Mouse (Mus musculus) ovary, adult 10 weeks (tissue): ENCODE measurements around the gene Olfr1140. TPM values are rescaled to one million over a fixed set of nuclear protein-coding genes. Genes with fewer than 3 reads are reported as not detected.

ENCODE experiments used
- polyA plus RNA-seq: library from polyadenylated mRNA; stranded (reverse); fragments of 350-450 nt; fragmentation: Illumina TruSeq; extraction: RNeasy Lipid Tissue Mini Kit (QIAGEN cat#74804); gene quantifications from one replicate; pipeline ENCODE4 v1.2.3, GENCODE M21; 2014

The Olfr1140 gene
- not detected for polyA plus RNA-seq

DNA sequence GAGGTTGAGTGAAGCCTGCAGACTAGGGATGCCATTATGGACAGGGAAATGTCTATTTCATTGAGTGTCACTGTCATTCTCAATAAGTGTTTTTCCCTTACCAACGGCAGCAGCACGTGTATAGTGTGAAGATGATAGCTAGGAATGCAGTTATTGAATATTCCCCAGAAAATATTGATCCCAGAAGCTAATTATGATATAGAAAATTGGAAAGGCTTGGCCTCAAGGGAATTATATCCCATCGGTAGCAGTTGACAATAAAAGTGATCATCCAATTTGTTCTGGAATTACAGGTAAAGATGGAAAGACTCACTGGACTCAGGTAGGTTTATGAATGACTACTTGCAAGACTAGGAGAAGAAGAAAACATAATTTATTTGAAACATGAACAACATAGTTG, at the start of gene Olfr1140:
TSS of gene Olfr1140 (plus strand) at position 301 of the 400 bp plus-strand sequence.

GRCm38 (mm10) chr2:87693847-87694246, 49.7 kb upstream of the Olfr1140 start, which contains the start of gene Olfr1136:
Gene Olfr1136, minus strand, starts transcription at chr2:87693947.

DNA sequence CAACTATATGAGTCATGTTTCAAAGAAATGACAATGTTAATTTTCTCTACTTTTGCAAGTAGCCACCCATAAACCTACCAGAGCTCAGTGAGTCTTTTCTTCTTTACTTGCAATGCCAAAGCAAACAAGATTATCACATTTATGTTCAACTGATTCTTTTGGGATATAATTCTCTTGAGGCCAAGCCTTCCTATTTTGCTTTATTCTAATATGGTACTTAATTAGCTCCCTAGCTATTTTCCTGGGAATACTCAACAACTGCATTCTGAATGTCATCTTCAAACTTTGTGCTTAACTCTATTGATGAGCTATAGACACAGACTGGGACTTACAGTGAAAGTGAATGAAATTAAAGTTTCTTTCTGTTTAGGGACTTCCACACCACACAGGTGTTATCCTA, 30.5 kb upstream of the Olfr1140 start, which contains the start of gene Olfr1137:
TSS of gene Olfr1137 (minus strand) at position 101 of the 400 bp plus-strand sequence.

DNA sequence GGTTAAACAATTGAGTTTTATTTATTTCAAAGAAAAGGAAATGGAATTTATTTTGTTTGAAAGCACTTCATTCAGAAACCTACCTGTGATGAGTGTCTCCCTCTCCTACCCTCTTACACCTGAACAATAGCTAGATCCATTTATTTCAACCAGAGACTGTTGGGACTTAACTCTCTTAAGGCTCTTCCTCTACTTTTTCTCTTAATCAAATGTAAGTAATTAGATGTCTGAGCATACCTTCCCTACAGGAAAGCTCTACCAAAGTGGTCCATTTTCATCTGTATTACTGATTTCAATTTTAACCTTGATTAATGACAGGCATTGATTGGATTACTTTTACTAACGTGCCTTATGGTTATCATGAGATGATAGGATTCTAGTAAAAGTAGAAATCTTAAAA, 3.7 kb upstream of the Olfr1140 start, which contains the start of gene Olfr1138:
TSS of gene Olfr1138 (minus strand) at position 101 of the 400 bp plus-strand sequence.

DNA sequence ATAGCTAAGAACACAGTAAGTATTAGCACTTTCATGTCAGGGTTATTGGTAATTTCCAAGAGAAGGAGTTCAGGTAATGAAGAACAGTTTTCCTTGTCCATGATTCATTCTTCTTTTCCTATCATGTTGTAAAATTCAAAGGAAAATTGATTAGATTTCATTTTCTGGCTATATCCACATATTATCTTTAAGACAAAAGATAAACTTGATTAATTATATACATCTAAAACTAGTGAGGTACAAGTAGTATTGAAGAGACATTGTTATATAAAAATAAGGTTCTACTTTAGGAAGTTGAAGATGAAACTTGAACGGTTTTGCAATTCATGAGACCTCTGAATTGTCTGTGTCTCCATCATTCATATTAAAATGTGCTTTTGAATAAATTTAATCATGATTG, 10.3 kb downstream of the Olfr1140 start, which contains the start of gene Olfr1141:
TSS of gene Olfr1141 (minus strand) at position 101 of the 400 bp plus-strand sequence.

GRCm38 (mm10) chr2:87779183-87779582, 35.6 kb downstream of the Olfr1140 start, which contains the start of gene Olfr152:
Gene Olfr152, plus strand, starts transcription at chr2:87779483.

Other genes with a start within 250 kb of the Olfr1140 start
- gene Pramel7, start 246.7 kb upstream of the Olfr1140 start, polyA plus RNA-seq = not detected
- not detected for gene Pramel6, start 237.2 kb upstream of the Olfr1140 start, polyA plus RNA-seq
- not detected for gene Olfr153, start 212.0 kb upstream of the Olfr1140 start, polyA plus RNA-seq
- gene Olfr1128, start 198.2 kb upstream of the Olfr1140 start, polyA plus RNA-seq = not detected
- not detected for gene Olfr1129, start 169.8 kb upstream of the Olfr1140 start, polyA plus RNA-seq
- not detected for gene Olfr1130, start 137.5 kb upstream of the Olfr1140 start, polyA plus RNA-seq
- gene Olfr1131, start 116.6 kb upstream of the Olfr1140 start, polyA plus RNA-seq = not detected
- not detected for gene Olfr1132, start 106.2 kb upstream of the Olfr1140 start, polyA plus RNA-seq
- gene Olfr1133, start 96.4 kb upstream of the Olfr1140 start, polyA plus RNA-seq = not detected
- not detected for gene Olfr1134, start 85.3 kb upstream of the Olfr1140 start, polyA plus RNA-seq
- not detected for gene Olfr1135, start 70.1 kb upstream of the Olfr1140 start, polyA plus RNA-seq
- gene Olfr1136, start 49.8 kb upstream of the Olfr1140 start, polyA plus RNA-seq = not detected
- not detected for gene Olfr1137, start 30.6 kb upstream of the Olfr1140 start, polyA plus RNA-seq
- not detected for gene Olfr1138, start 3.8 kb upstream of the Olfr1140 start, polyA plus RNA-seq
- not detected for gene Olfr1141, start 10.2 kb downstream of the Olfr1140 start, polyA plus RNA-seq
- not detected for gene Olfr152, start 35.7 kb downstream of the Olfr1140 start, polyA plus RNA-seq
- not detected for gene Olfr1143, start 56.8 kb downstream of the Olfr1140 start, polyA plus RNA-seq
- gene Olfr1145, start 66.1 kb downstream of the Olfr1140 start, polyA plus RNA-seq = not detected
- not detected for gene Olfr1148, start 86.8 kb downstream of the Olfr1140 start, polyA plus RNA-seq
- not detected for gene Olfr1150-ps1, start 100.2 kb downstream of the Olfr1140 start, polyA plus RNA-seq
- gene Olfr1151, start 112.1 kb downstream of the Olfr1140 start, polyA plus RNA-seq = not detected
- not detected for gene Olfr1152, start 122.7 kb downstream of the Olfr1140 start, polyA plus RNA-seq
- not detected for gene Olfr1153, start 151.2 kb downstream of the Olfr1140 start, polyA plus RNA-seq
- not detected for gene Olfr1154, start 161.4 kb downstream of the Olfr1140 start, polyA plus RNA-seq
- gene Olfr1155, start 201.4 kb downstream of the Olfr1140 start, polyA plus RNA-seq = not detected
- not detected for gene Olfr1156, start 209.3 kb downstream of the Olfr1140 start, polyA plus RNA-seq
- not detected for gene Olfr1157, start 224.5 kb downstream of the Olfr1140 start, polyA plus RNA-seq
- gene Olfr74, start 230.9 kb downstream of the Olfr1140 start, polyA plus RNA-seq = not detected
- gene Olfr1158, start 246.4 kb downstream of the Olfr1140 start, polyA plus RNA-seq = not detected